Mouse (Mus musculus) heart, embryonic 12.5 days (tissue): ENCODE data around the gene Gm9837. TPM values are rescaled to one million over a fixed set of nuclear protein-coding genes. Genes with fewer than 3 reads are reported as not detected.

ENCODE experiments used
- ATAC-seq: fragments of 200-750 bp; cut with Nextera tagmentation; 2 replicates; pipeline ENCODE4 v1.8.0; 2017; ENCODE audit warnings: moderate TSS enrichment, moderate library complexity; ENCODE audit not compliant: insufficient number of reproducible peaks, low FRiP score
- H3K27ac ChIP-seq: fragments of 300-500 bp; sonication (generic); 2 replicates; pipeline ENCODE4 v1.5.1; 2016; ENCODE audit warnings: mild to moderate bottlenecking, moderate library complexity; ENCODE audit not compliant: poor library complexity, severe bottlenecking
- H3K27me3 ChIP-seq: fragments of 300-500 bp; sonication (generic); replicated peaks from 2 replicates; pipeline ENCODE4 v1.6.1; 2016; ENCODE audit warnings: mild to moderate bottlenecking, moderate library complexity
- H3K36me3 ChIP-seq: fragments of 300-500 bp; sonication (generic); 2 replicates; pipeline ENCODE4 v1.6.1; 2016; ENCODE audit warnings: mild to moderate bottlenecking, moderate library complexity
- H3K4me1 ChIP-seq: fragments of 300-500 bp; sonication (generic); replicated peaks from 2 replicates; pipeline ENCODE4 v1.6.1; 2016; ENCODE audit warnings: mild to moderate bottlenecking
- H3K4me2 ChIP-seq: fragments of 300-500 bp; sonication (generic); 2 replicates; pipeline ENCODE4 v1.6.1; 2016; ENCODE audit warnings: mild to moderate bottlenecking, moderate library complexity
- H3K4me3 ChIP-seq: fragments of 300-500 bp; sonication (generic); 2 replicates; pipeline ENCODE4 v1.5.1; 2016; ENCODE audit warnings: mild to moderate bottlenecking
- H3K9ac ChIP-seq: fragments of 300-500 bp; sonication (generic); 2 replicates; pipeline ENCODE4 v1.6.1; 2016; ENCODE audit warnings: mild to moderate bottlenecking, moderate library complexity
- H3K9me3 ChIP-seq: fragments of 300-500 bp; sonication (generic); replicated peaks from 2 replicates; pipeline ENCODE4 v1.6.1; 2016; ENCODE audit warnings: mild to moderate bottlenecking, moderate library complexity
- WGBS: fragments of 180-500 bp; shearing (Covaris S2); methylation state at CpG from one replicate; pipeline ENCODE4 v1.1.7; 2016; 5-methylcytosine and 5-hydroxymethylcytosine counted together
- polyA plus RNA-seq: library from polyadenylated mRNA; unstranded; fragments of >200 nt; fragmentation: Nextera tagmentation; extraction: Ambion mirVana; gene quantifications from 2 replicates; pipeline ENCODE4 v1.2.1, GENCODE M21; 2016

The Gm9837 gene
- not detected in 2 replicates for polyA plus RNA-seq

- H3K4me3 ChIP-seq, result peak within 1 kb of the TSS; percentile 24
Observed at GRCm38 (mm10) chr11:53469968-53470695, at the start of gene Gm9837. Gm9837 (minus strand) TSS chr11:53470479.

GRCm38 (mm10) chr11:53519207-53520121, 49.2 kb upstream of the Gm9837 start, which contains the start of gene Sept8:
Sept8 (plus strand) TSS chr11:53519257.
- H3K4me1 ChIP-seq, result peaks cover 36% of the 10 kb centered on the region
- H3K36me3 ChIP-seq, result no peaks in the 10 kb centered on the region
- ATAC-seq, result peak; percentile 73
- H3K27me3 ChIP-seq, result peaks cover 4% of the 10 kb centered on the region; the same call in 1 of the 2 replicates
- H3K4me3 ChIP-seq, result peak within 1 kb of the TSS; percentile 91
- H3K27ac ChIP-seq, result peak within 1 kb of the TSS; percentile 45
- peak within 1 kb of the TSS; percentile 91 for H3K9ac ChIP-seq
- no peaks in the 10 kb centered on the region for H3K9me3 ChIP-seq
- H3K4me2 ChIP-seq, result peak within 1 kb of the TSS; percentile 89
- 5% methylated on average over 74 of the region's 79 CpGs for WGBS

More at GRCm38 (mm10) chr11:53469968-53470695, at the start of gene Gm9837:
- no peaks in the 10 kb centered on the region; the same call in 1 of the 2 replicates for H3K9me3 ChIP-seq
- H3K4me2 ChIP-seq, result peak within 1 kb of the TSS; percentile 64
- no peak within 1 kb of the TSS for H3K27ac ChIP-seq
- 0 out of 2 replicates have a peak, but pooled peaks have one; percentile 70 for ATAC-seq
- peaks cover 20% of the 10 kb centered on the region for H3K4me1 ChIP-seq
- H3K27me3 ChIP-seq, result peaks cover 59% of the 10 kb centered on the region
- 4% methylated on average over 29 of the region's 29 CpGs for WGBS
- H3K36me3 ChIP-seq, result no peaks in the 10 kb centered on the region
- no peak within 1 kb of the TSS for H3K9ac ChIP-seq

GRCm38 (mm10) chr11:53518759-53519158, 48.5 kb upstream of the Gm9837 start:
- 44% methylated on average over 5 of the region's 5 CpGs for WGBS
- no peaks in the 10 kb centered on the region for H3K9me3 ChIP-seq

GRCm38 (mm10) chr11:53516775-53517627, 46.7 kb upstream of the Gm9837 start:
- no peak overlapping the region for H3K9ac ChIP-seq
- 50% methylated on average over 8 of the region's 8 CpGs for WGBS
- no peak overlapping the region for H3K4me3 ChIP-seq
- no peak overlapping the region for H3K27ac ChIP-seq
- no peak for ATAC-seq
- H3K4me1 ChIP-seq, result peaks cover 18% of the 10 kb centered on the region
- H3K9me3 ChIP-seq, result no peaks in the 10 kb centered on the region
- no peak overlapping the region for H3K4me2 ChIP-seq
- H3K36me3 ChIP-seq, result no peaks in the 10 kb centered on the region
- H3K27me3 ChIP-seq, result peaks cover 4% of the 10 kb centered on the region; the same call in 1 of the 2 replicates

More at GRCm38 (mm10) chr11:53518759-53519158, 48.5 kb upstream of the Gm9837 start:
- Histone ChIP-seq H3K9ac (no peak overlapping the region), H3K36me3 (no peaks in the 10 kb centered on the region), H3K4me3 (no peak overlapping the region), H3K27me3 (peaks cover 4% of the 10 kb centered on the region; the same call in 1 of the 2 replicates), H3K27ac (no peak overlapping the region), H3K4me2 (no peak overlapping the region), H3K4me1 (peaks cover 35% of the 10 kb centered on the region)
- no peak for ATAC-seq

- WGBS, result 41% methylated on average over 5 of the region's 5 CpGs
- no peaks in the 10 kb centered on the region for H3K27me3 ChIP-seq
- H3K4me1 ChIP-seq, result 0 out of 2 replicates have a peak, but pooled peaks cover 5% of the 10 kb centered on the region
- H3K9ac ChIP-seq, result no peak overlapping the region
- no peak for ATAC-seq
- H3K36me3 ChIP-seq, result no peaks in the 10 kb centered on the region
- no peak overlapping the region for H3K4me2 ChIP-seq
- no peak overlapping the region for H3K27ac ChIP-seq
- H3K4me3 ChIP-seq, result no peak overlapping the region
- no peaks in the 10 kb centered on the region for H3K9me3 ChIP-seq
Observed at GRCm38 (mm10) chr11:53510351-53510750, 40.1 kb upstream of the Gm9837 start.

GRCm38 (mm10) chr11:53508591-53508990, 38.3 kb upstream of the Gm9837 start:
- no peak overlapping the region for H3K9ac ChIP-seq
- no peak overlapping the region for H3K4me2 ChIP-seq
- no peak overlapping the region for H3K4me3 ChIP-seq
- no peaks in the 10 kb centered on the region for H3K36me3 ChIP-seq
- ATAC-seq, result no peak
- WGBS, result 46% methylated on average over 3 of the region's 3 CpGs
- H3K9me3 ChIP-seq, result no peaks in the 10 kb centered on the region
- H3K4me1 ChIP-seq, result 0 out of 2 replicates have a peak, but pooled peaks cover 5% of the 10 kb centered on the region
- no peaks in the 10 kb centered on the region for H3K27me3 ChIP-seq
- H3K27ac ChIP-seq, result no peak overlapping the region

- Histone ChIP-seq H3K4me1 (0 out of 2 replicates have a peak, but pooled peaks cover 5% of the 10 kb centered on the region), H3K4me2 (no peak overlapping the region), H3K36me3 (no peaks in the 10 kb centered on the region), H3K9ac (no peak overlapping the region), H3K9me3 (no peaks in the 10 kb centered on the region), H3K27me3 (no peaks in the 10 kb centered on the region), H3K27ac (no peak overlapping the region), H3K4me3 (no peak overlapping the region)
- no peak for ATAC-seq
- WGBS, result 59% methylated on average over 7 of the region's 7 CpGs
Observed at GRCm38 (mm10) chr11:53508152-53508551, 37.9 kb upstream of the Gm9837 start.

GRCm38 (mm10) chr11:53507098-53507805, 37.0 kb upstream of the Gm9837 start:
- H3K27me3 ChIP-seq, result no peaks in the 10 kb centered on the region
- H3K36me3 ChIP-seq, result no peaks in the 10 kb centered on the region
- ATAC-seq, result no peak
- H3K4me2 ChIP-seq, result no peak overlapping the region
- 84% methylated on average over 9 of the region's 9 CpGs for WGBS
- no peak overlapping the region for H3K9ac ChIP-seq
- no peaks in the 10 kb centered on the region for H3K9me3 ChIP-seq
- no peak overlapping the region for H3K4me3 ChIP-seq
- no peak overlapping the region for H3K27ac ChIP-seq
- H3K4me1 ChIP-seq, result 0 out of 2 replicates have a peak, but pooled peaks cover 5% of the 10 kb centered on the region

GRCm38 (mm10) chr11:53505026-53505663, 34.9 kb upstream of the Gm9837 start:
- Histone ChIP-seq H3K36me3 (no peaks in the 10 kb centered on the region), H3K4me3 (no peak overlapping the region)
- WGBS, result 69% methylated on average over 5 of the region's 5 CpGs

More at GRCm38 (mm10) chr11:53505026-53505663, 34.9 kb upstream of the Gm9837 start:
- Histone ChIP-seq H3K4me2 (no peak overlapping the region), H3K27me3 (no peaks in the 10 kb centered on the region), H3K9me3 (no peaks in the 10 kb centered on the region), H3K27ac (no peak overlapping the region), H3K4me1 (peaks cover 8% of the 10 kb centered on the region), H3K9ac (no peak overlapping the region)
- ATAC-seq, result no peak
